Mouse (Mus musculus) C2C12 (cell line): ENCODE data around the gene Fli1.

Source experiments
- CEBPB ChIP-seq: IDR thresholded peaks from one replicate; pipeline ENCODE4 v1.6.1; 2011; ENCODE audit warnings: low read depth, mild to moderate bottlenecking, control low read depth, moderate library complexity
- CTCF ChIP-seq: IDR thresholded peaks from one replicate; pipeline ENCODE4 v1.5.1; 2011; ENCODE audit not compliant: control insufficient read depth, insufficient read depth, insufficient read length
- USF1 ChIP-seq: IDR thresholded peaks from one replicate; pipeline ENCODE4 v1.6.1; 2011; ENCODE audit warnings: low read depth, mild to moderate bottlenecking, control low read depth, moderate library complexity

GRCm38 (mm10) chr9:32578411-32578810 lies 35.8 kb upstream of the Fli1 start:
- TF ChIP-seq CTCF (no peak), USF1 (no peak), CEBPB (no peak)
